Mouse (Mus musculus) CH12.LX (cell line): Measurements from ENCODE around the gene Zbtb17.

Experiments
- CTCF ChIP-seq, 2 experiments: IDR thresholded peaks in 1 of 2; conservative IDR thresholded peaks in 1 of 2; 2 replicates each; pipeline ENCODE4 v1.5.1; 2011 to 2012; ENCODE audit warnings: low read depth in 2 of 2, low read length in 2 of 2, improper control_type of control experiment in 1 of 2, inconsistent platforms in 1 of 2, mild to moderate bottlenecking in 1 of 2, moderate library complexity in 1 of 2
- EP300 ChIP-seq: IDR thresholded peaks from 2 replicates; pipeline ENCODE4 v1.6.1; 2011; ENCODE audit warnings: low read length, improper control_type of control experiment
- ETS1 ChIP-seq: conservative IDR thresholded peaks from 2 replicates; pipeline ENCODE4 v1.6.1; 2012; ENCODE audit warnings: low read depth, mild to moderate bottlenecking, inconsistent platforms, low read length, improper control_type of control experiment, moderate library complexity
- GABPA ChIP-seq: IDR thresholded peaks from 2 replicates; pipeline ENCODE4 v1.6.1; 2012; ENCODE audit warnings: low read depth, low read length, improper control_type of control experiment, inconsistent platforms; ENCODE audit not compliant: insufficient replicate concordance
- NELFE ChIP-seq: IDR thresholded peaks from 2 replicates; pipeline ENCODE4 v1.6.1; 2011; ENCODE audit warnings: low read depth, low read length, improper control_type of control experiment
- POLR2A ChIP-seq: IDR thresholded peaks from 2 replicates; pipeline ENCODE4 v1.6.1; 2011; ENCODE audit warnings: low read depth, mild to moderate bottlenecking, improper control_type of control experiment, low read length
- SIN3A ChIP-seq: IDR thresholded peaks from 2 replicates; pipeline ENCODE4 v1.6.1; 2012; ENCODE audit warnings: low read length, improper control_type of control experiment, inconsistent platforms

DNA sequence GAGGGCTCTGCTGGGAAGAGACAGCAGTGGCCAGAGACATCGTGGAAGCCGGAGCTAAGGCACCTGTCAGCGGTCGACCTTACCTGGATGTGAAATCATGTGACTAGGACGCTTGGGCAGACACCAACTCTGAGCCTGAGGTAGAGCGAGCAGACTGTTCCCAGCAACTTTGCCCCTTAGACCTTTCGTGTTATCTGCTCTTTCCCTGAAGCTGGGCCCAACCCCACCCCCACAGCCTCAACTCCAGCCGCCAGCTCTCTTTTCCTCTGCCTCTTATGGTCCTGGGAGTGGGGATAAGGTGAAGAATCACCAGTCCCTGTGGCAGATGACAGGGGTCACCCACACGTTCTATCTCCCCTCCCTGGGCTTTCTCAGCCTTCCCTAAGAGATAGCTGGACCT, 23.6 kb upstream of the Zbtb17 start:
- TF ChIP-seq NELFE (no peak), CTCF (conservative IDR thresholded peaks at IDR 0.05 in 1 of 2, IDR thresholded peaks at IDR 0.05 in 1 of 2; ENCODE audit: low read depth in 2 of 2, low read length in 2 of 2) (no peak), POLR2A (no peak), GABPA (no peak), ETS1 (no peak), EP300 (no peak), SIN3A (no peak)
